Mouse (Mus musculus) embryonic facial prominence, embryonic 15.5 days (tissue): ENCODE data around the gene Ciao1. TPM values are rescaled to one million over a fixed set of nuclear protein-coding genes. Genes with fewer than 3 reads are reported as not detected.
"Not testable (repeated sequence)": the region's sequence is repeated elsewhere in the genome, so short reads cannot be mapped to it uniquely, and the experiment has no call there.

Experiments
- ATAC-seq: fragments of 200-750 bp; cut with Nextera tagmentation; 2 replicates; pipeline ENCODE4 v1.8.0; 2017; ENCODE audit warnings: low read depth, moderate TSS enrichment; ENCODE audit not compliant: insufficient number of reproducible peaks, low FRiP score, low TSS enrichment
- H3K27ac ChIP-seq: fragments of 300-500 bp; sonication (generic); replicated peaks from 2 replicates; pipeline ENCODE4 v1.5.1; 2015; ENCODE audit warnings: mild to moderate bottlenecking, inconsistent platforms
- H3K27me3 ChIP-seq: fragments of 300-500 bp; sonication (generic); 2 replicates; pipeline ENCODE4 v1.6.1; 2015; ENCODE audit warnings: inconsistent platforms
- H3K36me3 ChIP-seq: fragments of 300-500 bp; sonication (generic); 2 replicates; pipeline ENCODE4 v1.6.1; 2015; ENCODE audit warnings: mild to moderate bottlenecking, inconsistent platforms
- H3K4me1 ChIP-seq: fragments of 300-500 bp; sonication (generic); 2 replicates; pipeline ENCODE4 v1.6.1; 2015; ENCODE audit warnings: inconsistent platforms
- H3K4me2 ChIP-seq: fragments of 300-500 bp; sonication (generic); replicated peaks from 2 replicates; pipeline ENCODE4 v1.6.1; 2015; ENCODE audit warnings: mild to moderate bottlenecking, inconsistent platforms
- H3K4me3 ChIP-seq: fragments of 300-500 bp; sonication (generic); replicated peaks from 2 replicates; pipeline ENCODE4 v1.5.1; 2015; ENCODE audit warnings: mild to moderate bottlenecking, inconsistent platforms
- H3K9ac ChIP-seq: fragments of 300-500 bp; sonication (generic); 2 replicates; pipeline ENCODE4 v1.6.1; 2015; ENCODE audit warnings: inconsistent platforms
- H3K9me3 ChIP-seq: fragments of 300-500 bp; sonication (generic); replicated peaks from 2 replicates; pipeline ENCODE4 v1.6.1; 2016; ENCODE audit warnings: inconsistent platforms
- WGBS: fragments of 180-500 bp; shearing (Covaris S2); methylation state at CpG from one replicate; pipeline ENCODE4 v1.1.7; 2015; 5-methylcytosine and 5-hydroxymethylcytosine counted together
- polyA plus RNA-seq: library from polyadenylated mRNA; unstranded; fragments of >200 nt; fragmentation: Nextera tagmentation; extraction: Ambion mirVana; gene quantifications from 2 replicates; pipeline ENCODE4 v1.2.1, GENCODE M21; 2015

Ciao1 gene
- 65.7 and 73.8 TPM in 2 replicates for polyA plus RNA-seq

GRCm38 (mm10) chr2:127247592-127248333, at the start of gene Ciao1, which contains the start of gene Tmem127:
Gene Ciao1 (minus strand): TSS chr2:127247816.
Gene Tmem127 (plus strand): TSS chr2:127247908.
- peaks cover 22% of the 10 kb centered on the region for H3K4me1 ChIP-seq
- ATAC-seq = peak; percentile 99
- H3K36me3 ChIP-seq = peaks cover 37% of the 10 kb centered on the region
- under 1% methylated on average over 53 of the region's 53 CpGs for WGBS
- peak within 1 kb of the TSS; percentile 74; the same call in 1 of the 2 replicates for H3K27ac ChIP-seq
- H3K9me3 ChIP-seq = no peaks in the 10 kb centered on the region
- H3K27me3 ChIP-seq = no peaks in the 10 kb centered on the region
- H3K4me3 ChIP-seq = peak within 1 kb of the TSS; percentile 97
- peak within 1 kb of the TSS; percentile 91 for H3K9ac ChIP-seq
- peak within 1 kb of the TSS; percentile 96 for H3K4me2 ChIP-seq

GRCm38 (mm10) chr2:127297001-127297805, 49.6 kb upstream of the Ciao1 start:
- WGBS = 82% methylated on average over 7 of the region's 7 CpGs
- Histone ChIP-seq H3K4me1 (no peaks in the 10 kb centered on the region), H3K4me2 (no peak overlapping the region), H3K9me3 (no peaks in the 10 kb centered on the region), H3K27ac (no peak overlapping the region), H3K27me3 (no peaks in the 10 kb centered on the region), H3K36me3 (peaks cover 80% of the 10 kb centered on the region), H3K9ac (no peak overlapping the region), H3K4me3 (no peak overlapping the region)
- ATAC-seq = no peak

GRCm38 (mm10) chr2:127292250-127292649, 44.6 kb upstream of the Ciao1 start:
- no peak overlapping the region for H3K27ac ChIP-seq
- H3K9me3 ChIP-seq = no peaks in the 10 kb centered on the region
- ATAC-seq = no peak
- H3K36me3 ChIP-seq = peaks cover 77% of the 10 kb centered on the region
- no peak overlapping the region for H3K4me2 ChIP-seq
- H3K4me3 ChIP-seq = no peak overlapping the region
- 78% methylated on average over 4 of the region's 4 CpGs for WGBS
- no peak overlapping the region for H3K9ac ChIP-seq
- H3K27me3 ChIP-seq = no peaks in the 10 kb centered on the region
- no peaks in the 10 kb centered on the region for H3K4me1 ChIP-seq

GRCm38 (mm10) chr2:127278162-127278561, 30.5 kb upstream of the Ciao1 start:
- no peaks in the 10 kb centered on the region for H3K9me3 ChIP-seq
- no peak overlapping the region for H3K4me2 ChIP-seq
- ATAC-seq = no peak
- no peaks in the 10 kb centered on the region for H3K27me3 ChIP-seq
- H3K9ac ChIP-seq = no peak overlapping the region
- H3K27ac ChIP-seq = no peak overlapping the region
- no peak overlapping the region for H3K4me3 ChIP-seq
- no peaks in the 10 kb centered on the region for H3K36me3 ChIP-seq
- H3K4me1 ChIP-seq = peaks cover 7% of the 10 kb centered on the region; the same call in 1 of the 2 replicates

GRCm38 (mm10) chr2:127275551-127276320, 28.1 kb upstream of the Ciao1 start:
- ATAC-seq = no peak
- H3K27ac ChIP-seq = no peak overlapping the region
- no peaks in the 10 kb centered on the region for H3K36me3 ChIP-seq
- H3K9ac ChIP-seq = no peak overlapping the region
- WGBS = 79% methylated on average over 5 of the region's 5 CpGs
- no peaks in the 10 kb centered on the region for H3K9me3 ChIP-seq
- H3K4me1 ChIP-seq = peaks cover 10% of the 10 kb centered on the region
- no peak overlapping the region for H3K4me2 ChIP-seq
- no peak overlapping the region for H3K4me3 ChIP-seq
- H3K27me3 ChIP-seq = no peaks in the 10 kb centered on the region

GRCm38 (mm10) chr2:127274590-127274989, 27.0 kb upstream of the Ciao1 start:
- WGBS = 84% methylated on average over 2 of the region's 2 CpGs
- ATAC-seq = no peak
- Histone ChIP-seq H3K4me3 (no peak overlapping the region), H3K9me3 (no peaks in the 10 kb centered on the region), H3K36me3 (no peaks in the 10 kb centered on the region), H3K9ac (no peak overlapping the region), H3K27ac (no peak overlapping the region), H3K4me1 (peaks cover 10% of the 10 kb centered on the region), H3K27me3 (no peaks in the 10 kb centered on the region), H3K4me2 (no peak overlapping the region)

GRCm38 (mm10) chr2:127272806-127273205, 25.2 kb upstream of the Ciao1 start:
- Histone ChIP-seq H3K9me3 (no peaks in the 10 kb centered on the region), H3K36me3 (no peaks in the 10 kb centered on the region), H3K4me1 (peaks cover 10% of the 10 kb centered on the region), H3K27me3 (no peaks in the 10 kb centered on the region), H3K4me3 (no peak overlapping the region), H3K4me2 (no peak overlapping the region), H3K9ac (no peak overlapping the region), H3K27ac (no peak overlapping the region)
- ATAC-seq = no peak
- 97% methylated on average over 3 of the region's 3 CpGs for WGBS

GRCm38 (mm10) chr2:127272049-127272448, 24.4 kb upstream of the Ciao1 start:
- not testable (repeated sequence) for H3K27me3 ChIP-seq, H3K4me3 ChIP-seq

GRCm38 (mm10) chr2:127271042-127271515, 23.5 kb upstream of the Ciao1 start:
- H3K4me1 ChIP-seq = peaks cover 10% of the 10 kb centered on the region
- H3K4me2 ChIP-seq = peak overlapping the region; percentile 76
- no peaks in the 10 kb centered on the region for H3K27me3 ChIP-seq
- peak overlapping the region; percentile 95 for H3K27ac ChIP-seq
- H3K9ac ChIP-seq = peak overlapping the region; percentile 83
- no peaks in the 10 kb centered on the region for H3K9me3 ChIP-seq
- H3K4me3 ChIP-seq = peak overlapping the region; percentile 99
- no peak for ATAC-seq
- WGBS = 7% methylated on average over 8 of the region's 8 CpGs
- no peaks in the 10 kb centered on the region for H3K36me3 ChIP-seq

More at GRCm38 (mm10) chr2:127272049-127272448, 24.4 kb upstream of the Ciao1 start:
- not testable (repeated sequence) for H3K36me3 ChIP-seq, H3K9ac ChIP-seq, ATAC-seq, H3K27ac ChIP-seq, H3K4me2 ChIP-seq, H3K9me3 ChIP-seq
- WGBS = 92% methylated on average over 4 of the region's 4 CpGs
- H3K4me1 ChIP-seq = peaks cover 10% of the 10 kb centered on the region

- H3K9me3 ChIP-seq = no peaks in the 10 kb centered on the region
- no peaks in the 10 kb centered on the region for H3K27me3 ChIP-seq
- peak overlapping the region; percentile 83 for H3K9ac ChIP-seq
- peak overlapping the region; percentile 95 for H3K27ac ChIP-seq
- under 1% methylated on average over 65 of the region's 75 CpGs for WGBS
- H3K36me3 ChIP-seq = no peaks in the 10 kb centered on the region
- H3K4me1 ChIP-seq = peaks cover 10% of the 10 kb centered on the region
- peak overlapping the region; percentile 99 for H3K4me3 ChIP-seq
- peak overlapping the region; percentile 76 for H3K4me2 ChIP-seq
- ATAC-seq = peak; percentile 92
Observed at GRCm38 (mm10) chr2:127270300-127271041, 22.9 kb upstream of the Ciao1 start.
